In genomic region chr5:147574517-147574916, GRCm38 (mm10) we compare ENCODE assay signal across 9 mouse cellular contexts.
DNase-seq lines count a peak whose midpoint lies in the region; ATAC-seq and TF ChIP-seq lines count a peak whose summit lies in the region.
"Had no signal": no experiment of that assay in that cellular context is flagged by ENCODE, and none has a peak within 500 bp of the region (broad histone marks: within the 10 kb centered on the region; RNA-seq: fewer than 3 reads in every experiment).

No protein-coding gene starts in this region.

- H3K27me3 ChIP-seq in embryonic facial prominence, embryonic 10.5 days (replicated peaks; ENCODE audit: low read depth, poor library complexity, severe bottlenecking) = no peaks in the 10 kb centered on the region
- H3K27me3 ChIP-seq in liver, embryonic 14.5 days (ENCODE audit: control insufficient read depth, insufficient read depth, low read length) = no peaks in the 10 kb centered on the region
- no peaks in the 10 kb centered on the region for H3K27me3 ChIP-seq in forebrain, embryonic 16.5 days (replicated peaks; ENCODE audit: control insufficient read depth, insufficient read depth, low read length)
- H3K27me3 ChIP-seq: neural tube, embryonic 12.5 days had no signal

- H3K27ac ChIP-seq in embryonic facial prominence, embryonic 10.5 days (replicated peaks) = no peak overlapping the region
- H3K27ac ChIP-seq in liver, embryonic 14.5 days = no peak overlapping the region
- H3K27ac ChIP-seq in forebrain, embryonic 16.5 days (ENCODE audit: low read length) = no peak overlapping the region
- H3K27ac ChIP-seq: neural tube, embryonic 12.5 days had no signal

- no peaks in the 10 kb centered on the region for H3K36me3 ChIP-seq in embryonic facial prominence, embryonic 10.5 days (replicated peaks)
- no peaks in the 10 kb centered on the region for H3K36me3 ChIP-seq in liver, embryonic 14.5 days (replicated peaks; ENCODE audit: control insufficient read depth, insufficient read depth, low read depth)
- no peaks in the 10 kb centered on the region for H3K36me3 ChIP-seq in forebrain, embryonic 16.5 days (ENCODE audit: control insufficient read depth, insufficient read depth)
- H3K36me3 ChIP-seq: neural tube, embryonic 12.5 days had no signal

- no peak overlapping the region for H3K4me2 ChIP-seq in liver, embryonic 14.5 days (ENCODE audit: low read depth)
- no peak overlapping the region for H3K4me2 ChIP-seq in forebrain, embryonic 16.5 days (ENCODE audit: low read length)
- H3K4me2 ChIP-seq: neural tube, embryonic 12.5 days had no signal

- peak; percentile 73 for ATAC-seq in liver, embryonic 14.5 days (ENCODE audit: insufficient read depth)
- ATAC-seq in monocyte, adult 5-6 weeks (replicated peaks; ENCODE audit: insufficient number of reproducible peaks, low FRiP score, low TSS enrichment, poor library complexity, severe bottlenecking) = no peak
- ATAC-seq in forebrain, embryonic 16.5 days = no peak

- DNase-seq in adrenal gland, adult 2 months = peak; percentile 71
- DNase-seq in embryonic facial prominence, embryonic 10.5 days (ENCODE audit: low spot score) = peak; percentile 21
- DNase-seq in induced T-regulatory cell, adult 2 months (ENCODE audit: low read depth) = peak; percentile 8
- peak in 1 of 3 experiments; percentile 20 for DNase-seq in liver, embryonic 14.5 days (ENCODE audit: low read depth in 3 of 3, low spot score in 3 of 3)
- no peak for DNase-seq in embryo, embryonic 10.5 days (ENCODE audit: low spot score)
- no peak for DNase-seq in layer of hippocampus, postnatal 10 days (ENCODE audit: low spot score in 2 of 2)

- H3K4me3 ChIP-seq in embryonic facial prominence, embryonic 10.5 days = no peak overlapping the region
- H3K4me3 ChIP-seq in liver, embryonic 14.5 days (ENCODE audit: insufficient read depth in 1 of 2, low read depth in 2 of 2, low read length in 2 of 2) = no peak overlapping the region
- no peak overlapping the region for H3K4me3 ChIP-seq in forebrain, embryonic 16.5 days (replicated peaks; ENCODE audit: low read length)
- H3K4me3 ChIP-seq: neural tube, embryonic 12.5 days had no signal

- no peaks in the 10 kb centered on the region for H3K9me3 ChIP-seq in embryonic facial prominence, embryonic 10.5 days
- H3K9me3 ChIP-seq in liver, embryonic 14.5 days (ENCODE audit: control insufficient read depth, low read length) = no peaks in the 10 kb centered on the region
- no peaks in the 10 kb centered on the region for H3K9me3 ChIP-seq in forebrain, embryonic 16.5 days (ENCODE audit: control insufficient read depth, low read length)
- H3K9me3 ChIP-seq: neural tube, embryonic 12.5 days had no signal

- no peak overlapping the region for H3K9ac ChIP-seq in liver, embryonic 14.5 days (replicated peaks)
- no peak overlapping the region for H3K9ac ChIP-seq in forebrain, embryonic 16.5 days (replicated peaks; ENCODE audit: low read depth, low read length)
- H3K9ac ChIP-seq: neural tube, embryonic 12.5 days had no signal

- H3K4me1 ChIP-seq in embryonic facial prominence, embryonic 10.5 days = peaks cover 7% of the 10 kb centered on the region; the same call in 1 of the 2 replicates
- H3K4me1 ChIP-seq in liver, embryonic 14.5 days (replicated peaks; ENCODE audit: control insufficient read depth in 2 of 2, insufficient read depth in 2 of 2, low read length in 1 of 2) = peaks cover 0 to 3% of the 10 kb centered on the region in 2 experiments; a peak in 1 of 4 replicates
- no peaks in the 10 kb centered on the region for H3K4me1 ChIP-seq in forebrain, embryonic 16.5 days (replicated peaks; ENCODE audit: control insufficient read depth, insufficient read depth, low read length)
- H3K4me1 ChIP-seq: neural tube, embryonic 12.5 days had no signal

- 64% methylated on average over 8 of the region's 8 CpGs for WGBS in embryonic facial prominence, embryonic 10.5 days
- WGBS in liver, embryonic 14.5 days (ENCODE audit: insufficient replicate concordance) = 13% methylated on average over 8 of the region's 8 CpGs
- WGBS in forebrain, embryonic 16.5 days = 65% methylated on average over 8 of the region's 8 CpGs

- no peak for TF ChIP-seq EP300 in liver, embryonic 14.5 days (IDR thresholded peaks at IDR 0.05; ENCODE audit: low read depth)

- no peak; the same call in 1 of the 2 replicates for TF ChIP-seq CTCF in liver, embryonic 14.5 days (IDR thresholded peaks at IDR 0.05; ENCODE audit: low read depth)

Comparison
In these comparisons a context has a peak if more than half of its experiments do, and no peak if none do; other contexts are left out.
1. DNase-seq: peak in adrenal gland, adult 2 months (single experiment), embryonic facial prominence, embryonic 10.5 days (single experiment) and induced T-regulatory cell, adult 2 months (single experiment); none in embryo, embryonic 10.5 days (single experiment) and layer of hippocampus, postnatal 10 days (0 of 2).